Mouse (Mus musculus) forebrain, embryonic 15.5 days (tissue): ENCODE data around the gene Znrd1. TPM values are rescaled to one million over a fixed set of nuclear protein-coding genes. Genes with fewer than 3 reads are reported as not detected.
A peak's percentile ranks its signal among the peaks of the same experiment; 100 is the strongest.

Experiments used
- ATAC-seq: fragments of 200-750 bp; cut with Nextera tagmentation; replicated peaks from 2 replicates; pipeline ENCODE4 v1.8.0; 2017; ENCODE audit warnings: mild to moderate bottlenecking, moderate TSS enrichment, moderate library complexity
- H3K27ac ChIP-seq: fragments of 300-500 bp; sonication (generic); replicated peaks from 2 replicates; pipeline ENCODE4 v1.5.1; 2015; ENCODE audit warnings: mild to moderate bottlenecking, inconsistent platforms
- H3K27me3 ChIP-seq: fragments of 300-500 bp; sonication (generic); 2 replicates; pipeline ENCODE4 v1.6.1; 2015; ENCODE audit warnings: inconsistent platforms
- H3K36me3 ChIP-seq: fragments of 300-500 bp; sonication (generic); 2 replicates; pipeline ENCODE4 v1.6.1; 2015; ENCODE audit warnings: mild to moderate bottlenecking, inconsistent platforms
- H3K4me1 ChIP-seq: fragments of 300-500 bp; sonication (generic); 2 replicates; pipeline ENCODE4 v1.6.1; 2015; ENCODE audit warnings: inconsistent platforms
- H3K4me2 ChIP-seq: fragments of 300-500 bp; sonication (generic); replicated peaks from 2 replicates; pipeline ENCODE4 v1.6.1; 2015; ENCODE audit warnings: mild to moderate bottlenecking, inconsistent platforms
- H3K4me3 ChIP-seq: fragments of 300-500 bp; sonication (generic); 2 replicates; pipeline ENCODE4 v1.5.1; 2015; ENCODE audit warnings: mild to moderate bottlenecking, inconsistent platforms
- H3K9ac ChIP-seq: fragments of 300-500 bp; sonication (generic); replicated peaks from 2 replicates; pipeline ENCODE4 v1.6.1; 2015; ENCODE audit warnings: mild to moderate bottlenecking, inconsistent platforms
- H3K9me3 ChIP-seq: fragments of 300-500 bp; sonication (generic); 2 replicates; pipeline ENCODE4 v1.6.1; 2016; ENCODE audit warnings: inconsistent platforms
- WGBS: fragments of 180-500 bp; shearing (Covaris S2); methylation state at CpG from one replicate; pipeline ENCODE4 v1.1.7; 2015; ENCODE audit warnings: mixed read lengths; 5-methylcytosine and 5-hydroxymethylcytosine counted together
- polyA plus RNA-seq: library from polyadenylated mRNA; unstranded; fragments of >200 nt; fragmentation: Nextera tagmentation; extraction: Ambion mirVana; gene quantifications from 2 replicates; pipeline ENCODE4 v1.2.1, GENCODE M21; 2015

Gene Znrd1
- polyA plus RNA-seq, 1 experiment from 2014 or later = 71.2 TPM

DNA sequence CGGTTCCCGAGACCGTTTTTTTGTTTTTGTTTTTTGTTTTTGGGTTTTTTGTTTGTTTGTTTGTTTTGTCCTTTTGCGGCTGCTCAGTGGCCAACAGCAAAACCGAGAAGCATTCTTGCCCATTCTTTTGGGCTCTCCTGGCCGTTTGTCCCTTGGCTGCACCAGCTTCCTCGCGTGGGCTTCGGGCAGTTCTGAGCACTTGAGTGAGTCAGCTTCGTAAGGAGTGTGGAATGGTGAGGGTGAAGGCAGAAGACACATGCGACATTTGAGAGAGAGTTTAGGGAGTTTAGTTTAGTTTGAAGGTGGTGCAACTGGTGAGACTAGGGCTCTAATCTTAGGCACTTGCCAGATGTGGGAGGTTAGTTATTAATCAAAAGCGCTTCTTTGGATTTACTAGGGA lies 525 bp upstream of the Znrd1 start:
- no peaks in the 10 kb centered on the region for H3K9me3 ChIP-seq
- H3K4me1 ChIP-seq = peaks cover 20% of the 10 kb centered on the region
- H3K27ac ChIP-seq = peak overlapping the region; percentile 73
- H3K36me3 ChIP-seq = peaks cover 12% of the 10 kb centered on the region; the same call in 1 of the 2 replicates
- WGBS = 7% methylated on average over 12 of the region's 12 CpGs
- peak overlapping the region; percentile 53 for H3K4me3 ChIP-seq
- ATAC-seq = no peak; the same call in 1 of the 2 replicates
- H3K27me3 ChIP-seq = no peaks in the 10 kb centered on the region
- H3K4me2 ChIP-seq = peak overlapping the region; percentile 72
- H3K9ac ChIP-seq = peak overlapping the region; percentile 70

DNA sequence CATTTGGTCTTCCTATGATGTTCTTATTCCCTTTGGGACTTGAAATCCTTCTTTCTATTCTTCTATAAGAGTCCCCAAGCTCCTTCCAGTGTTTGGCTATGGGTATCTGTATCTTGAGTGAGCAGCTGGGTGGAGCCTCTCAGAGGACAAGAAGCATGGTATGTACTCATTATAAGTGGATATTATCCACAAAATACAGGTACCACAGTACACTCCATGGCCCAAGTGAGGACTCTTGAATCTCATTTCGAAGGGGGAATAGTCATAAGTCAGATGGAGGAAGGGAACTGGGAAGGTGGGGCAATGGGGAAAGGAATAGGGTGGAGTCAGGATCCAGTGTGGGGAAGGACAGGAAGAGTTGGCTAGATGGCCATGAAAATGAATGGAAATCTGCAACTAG lies 5.3 kb downstream of the Znrd1 start:
- Histone ChIP-seq H3K9ac (no peak overlapping the region), H3K4me2 (no peak overlapping the region), H3K36me3 (peaks cover 22% of the 10 kb centered on the region; the same call in 1 of the 2 replicates), H3K27ac (no peak overlapping the region), H3K27me3 (no peaks in the 10 kb centered on the region), H3K4me1 (peaks cover 22% of the 10 kb centered on the region), H3K4me3 (no peak overlapping the region), H3K9me3 (no peaks in the 10 kb centered on the region)
- no peak for ATAC-seq
- 95% methylated on average over 1 of the region's 1 CpGs for WGBS

DNA sequence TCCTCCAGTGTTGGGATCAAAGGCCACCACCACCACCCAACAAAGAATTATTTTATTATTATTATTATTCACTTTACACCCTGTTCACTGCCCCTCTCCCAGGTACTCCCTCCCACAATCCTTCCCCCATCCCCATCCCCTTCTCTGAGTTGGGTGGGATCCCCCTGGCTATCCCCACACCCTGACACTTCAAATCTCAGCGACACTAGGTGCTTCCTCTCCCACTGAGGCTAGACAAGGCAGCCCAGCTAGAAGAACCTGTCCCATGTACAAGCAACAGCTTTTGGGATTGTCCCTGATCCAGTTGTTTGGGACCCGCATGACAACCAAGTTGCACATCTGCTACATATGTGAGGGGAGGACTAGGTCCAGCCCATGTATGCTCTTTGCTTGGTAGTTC lies 5.7 kb downstream of the Znrd1 start:
- H3K36me3 ChIP-seq = peaks cover 22% of the 10 kb centered on the region; the same call in 1 of the 2 replicates
- no peak overlapping the region for H3K4me2 ChIP-seq
- no peak overlapping the region for H3K9ac ChIP-seq
- H3K27me3 ChIP-seq = no peaks in the 10 kb centered on the region
- no peak overlapping the region for H3K27ac ChIP-seq
- no peaks in the 10 kb centered on the region for H3K9me3 ChIP-seq
- ATAC-seq = no peak
- H3K4me3 ChIP-seq = no peak overlapping the region
- WGBS = 91% methylated on average over 2 of the region's 2 CpGs
- peaks cover 21% of the 10 kb centered on the region for H3K4me1 ChIP-seq

DNA sequence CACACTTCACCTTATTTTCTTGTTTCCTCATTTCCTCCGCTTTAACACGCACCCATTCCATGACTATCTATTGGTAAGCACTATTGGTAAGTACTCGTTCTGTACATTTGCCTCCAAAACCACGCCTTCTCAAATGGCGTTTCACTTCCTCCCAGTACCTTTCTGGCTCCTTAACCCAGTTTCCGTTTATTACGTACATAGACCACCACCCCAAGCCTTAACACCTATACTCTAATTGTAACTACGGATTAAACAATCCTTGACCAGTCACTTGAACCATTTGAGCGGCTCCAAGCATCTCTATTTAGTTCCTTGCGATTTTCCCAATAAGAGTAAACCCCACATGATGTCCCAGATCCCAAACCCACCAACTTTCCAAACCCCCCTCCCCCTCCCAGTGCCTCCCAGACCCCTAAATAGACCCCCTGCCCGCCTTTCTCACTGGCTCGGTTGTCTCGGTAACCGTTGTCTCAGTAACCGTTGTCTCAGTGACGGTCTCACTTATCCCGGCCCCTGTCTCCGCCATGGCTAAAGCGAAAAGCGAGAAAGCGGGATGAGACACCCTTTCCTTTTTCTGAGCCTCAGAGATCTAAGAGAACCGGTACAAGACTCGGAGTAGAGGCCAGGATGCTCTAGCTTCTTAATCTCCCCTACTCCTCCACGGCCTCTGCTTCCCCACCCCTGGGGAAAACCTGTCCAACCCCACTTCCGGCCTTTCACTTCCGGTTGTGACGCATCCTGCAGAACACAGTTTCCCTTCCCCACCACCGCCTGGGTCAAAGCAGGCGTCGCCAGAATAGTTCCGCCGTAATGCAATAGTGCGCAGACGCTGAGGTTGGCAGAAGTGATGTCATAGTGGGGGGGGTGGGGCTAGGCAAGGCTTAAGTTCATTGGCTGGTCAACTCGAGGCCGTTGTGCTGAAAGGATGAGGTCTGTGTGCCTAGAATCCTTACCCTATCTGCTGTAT lies 7.1 kb downstream of the Znrd1 start, which contains the start of gene Ppp1r11:
Gene Ppp1r11 (minus strand): TSS at position 761 of the 967 bp plus-strand sequence.
- Histone ChIP-seq H3K27ac (peak within 1 kb of the TSS; percentile 89), H3K36me3 (peaks cover 15% of the 10 kb centered on the region; the same call in 1 of the 2 replicates), H3K9me3 (no peaks in the 10 kb centered on the region), H3K27me3 (no peaks in the 10 kb centered on the region), H3K9ac (peak within 1 kb of the TSS; percentile 71), H3K4me1 (peaks cover 23% of the 10 kb centered on the region), H3K4me2 (peak within 1 kb of the TSS; percentile 58), H3K4me3 (peak within 1 kb of the TSS; percentile 69)
- peak; percentile 97 for ATAC-seq
- WGBS = 1% methylated on average over 36 of the region's 36 CpGs

DNA sequence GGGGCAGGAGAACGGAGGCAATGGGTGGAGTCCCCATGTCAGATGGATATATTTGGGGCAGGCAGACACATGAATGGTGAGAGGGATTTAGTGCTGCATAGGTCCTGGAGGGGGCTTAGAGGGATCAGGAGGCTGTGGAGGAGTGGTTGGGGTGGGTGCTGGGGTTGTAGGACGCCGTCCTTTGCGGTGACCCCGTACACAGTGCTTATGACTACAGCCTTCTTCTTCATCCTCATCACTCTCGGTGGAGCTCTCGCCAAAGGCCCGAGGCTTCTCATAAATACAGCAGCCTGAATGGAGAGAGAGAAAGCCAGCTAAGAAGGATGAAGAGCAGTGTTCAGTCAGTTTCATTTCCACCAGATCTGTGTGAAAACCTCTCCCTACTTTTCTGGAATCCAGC lies 9.1 kb downstream of the Znrd1 start:
- Histone ChIP-seq H3K27ac (no peak overlapping the region), H3K9ac (no peak overlapping the region), H3K27me3 (peaks cover 18% of the 10 kb centered on the region), H3K36me3 (peaks cover 10% of the 10 kb centered on the region; the same call in 1 of the 2 replicates), H3K4me3 (no peak overlapping the region), H3K4me1 (peaks cover 24% of the 10 kb centered on the region), H3K9me3 (no peaks in the 10 kb centered on the region), H3K4me2 (no peak overlapping the region)
- ATAC-seq = no peak
- WGBS = 95% methylated on average over 8 of the region's 8 CpGs

DNA sequence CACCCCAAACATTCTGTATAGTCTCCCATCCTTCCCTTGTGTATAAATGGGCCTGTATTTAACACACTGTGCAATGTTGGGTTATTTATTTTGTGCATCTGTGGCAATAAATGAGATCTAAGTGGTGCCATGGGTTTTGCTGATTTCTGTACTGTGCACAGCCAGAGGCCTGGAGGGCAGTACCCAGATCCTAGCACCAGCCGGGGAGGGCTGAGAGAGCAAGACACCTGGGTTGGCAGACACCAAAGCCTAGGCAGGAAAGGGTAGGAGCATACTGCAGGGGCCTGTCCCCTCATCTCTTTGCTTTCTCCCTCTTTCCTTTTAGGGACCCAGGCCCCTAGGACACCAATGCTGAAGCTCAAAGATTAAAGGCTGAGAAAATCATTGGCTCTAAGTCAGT lies 10.1 kb downstream of the Znrd1 start:
- H3K4me2 ChIP-seq = no peak overlapping the region
- H3K4me3 ChIP-seq = no peak overlapping the region
- peaks cover 27% of the 10 kb centered on the region for H3K27me3 ChIP-seq
- peaks cover 10% of the 10 kb centered on the region; the same call in 1 of the 2 replicates for H3K36me3 ChIP-seq
- WGBS = 100% methylated on average over 1 of the region's 1 CpGs
- no peak overlapping the region for H3K27ac ChIP-seq
- no peak overlapping the region for H3K9ac ChIP-seq
- H3K9me3 ChIP-seq = no peaks in the 10 kb centered on the region
- ATAC-seq = no peak
- peaks cover 25% of the 10 kb centered on the region for H3K4me1 ChIP-seq

DNA sequence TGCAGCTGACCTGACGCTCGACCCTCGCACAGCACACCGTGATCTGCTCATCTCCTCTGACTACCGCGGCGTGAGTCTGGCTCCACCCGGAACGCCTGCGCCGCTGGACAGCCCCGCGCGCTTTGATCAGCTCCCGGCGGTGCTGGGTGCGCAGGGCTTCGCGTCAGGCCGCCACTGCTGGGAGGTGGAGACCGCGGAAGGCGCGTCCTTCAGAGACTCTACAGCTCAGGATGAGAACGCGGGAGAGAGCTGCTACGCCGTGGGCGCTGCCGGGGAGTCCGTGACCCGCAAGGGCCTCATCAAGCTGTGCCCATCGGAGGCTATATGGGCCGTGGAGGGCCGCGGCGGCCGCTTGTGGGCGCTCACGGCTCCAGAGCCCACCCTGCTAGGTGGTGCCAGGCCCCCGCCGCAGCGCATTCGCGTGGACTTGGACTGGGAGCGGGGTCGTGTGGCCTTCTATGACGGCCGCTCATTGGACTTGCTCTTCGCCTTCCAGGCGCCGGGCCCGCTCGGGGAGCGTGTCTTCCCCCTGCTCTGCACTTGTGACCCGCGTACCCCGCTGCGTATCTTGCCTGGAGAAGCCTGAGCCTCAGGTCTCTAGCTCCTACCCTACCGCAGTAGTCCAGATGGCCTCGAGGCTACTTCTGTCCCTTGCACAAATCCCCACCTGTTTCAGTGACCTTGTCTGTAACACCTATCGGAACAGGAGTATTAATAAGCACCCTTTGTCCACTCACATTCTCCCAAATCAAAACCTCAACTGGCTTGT lies 11.1 kb downstream of the Znrd1 start:
- H3K9me3 ChIP-seq = no peaks in the 10 kb centered on the region
- H3K4me2 ChIP-seq = peak overlapping the region; percentile 96
- peaks cover 38% of the 10 kb centered on the region for H3K27me3 ChIP-seq
- H3K36me3 ChIP-seq = peaks cover 10% of the 10 kb centered on the region; the same call in 1 of the 2 replicates
- under 1% methylated on average over 62 of the region's 62 CpGs for WGBS
- peak overlapping the region; percentile 70 for H3K9ac ChIP-seq
- peaks cover 36% of the 10 kb centered on the region for H3K4me1 ChIP-seq
- peak; percentile 52 for ATAC-seq
- H3K27ac ChIP-seq = peak overlapping the region; percentile 46
- H3K4me3 ChIP-seq = peak overlapping the region; percentile 49

DNA sequence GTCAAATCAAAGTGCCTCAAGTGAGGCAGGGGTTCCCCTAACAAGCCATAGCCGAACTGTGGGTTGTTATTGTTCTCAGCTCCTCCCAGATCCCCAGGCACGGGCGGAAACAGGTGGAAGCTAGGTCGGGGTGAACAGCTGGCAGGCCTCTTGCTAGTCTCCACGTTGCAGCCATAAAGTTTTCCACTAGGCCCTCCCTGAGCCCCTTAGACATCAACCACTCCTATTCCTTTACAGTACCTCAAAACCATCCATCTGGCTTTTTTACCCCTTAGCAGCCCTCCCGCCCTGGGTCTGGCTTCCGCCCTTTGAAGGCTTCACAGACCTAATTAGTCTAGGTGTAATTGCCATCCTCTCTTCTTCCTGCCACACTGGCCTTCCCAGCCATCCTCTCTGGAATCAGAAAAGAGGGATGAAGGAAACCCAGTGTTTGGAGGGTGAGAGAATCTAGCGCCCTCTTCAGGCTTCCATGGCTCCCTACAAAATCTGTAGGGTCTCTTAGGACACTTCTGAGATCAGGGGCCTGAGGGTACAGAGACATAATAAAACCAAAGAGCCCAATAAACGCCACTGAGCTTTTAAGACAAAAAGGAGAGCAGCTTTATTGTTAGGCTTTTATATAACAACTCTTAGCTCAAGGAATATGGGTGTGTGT lies 14.1 kb downstream of the Znrd1 start:
- Histone ChIP-seq H3K27me3 (peaks cover 54% of the 10 kb centered on the region), H3K4me1 (peaks cover 26% of the 10 kb centered on the region), H3K4me3 (no peak overlapping the region), H3K4me2 (no peak overlapping the region), H3K9ac (no peak overlapping the region), H3K9me3 (no peaks in the 10 kb centered on the region), H3K36me3 (peaks cover 9% of the 10 kb centered on the region; the same call in 1 of the 2 replicates), H3K27ac (no peak overlapping the region)
- WGBS = 17% methylated on average over 9 of the region's 9 CpGs
- ATAC-seq = no peak

DNA sequence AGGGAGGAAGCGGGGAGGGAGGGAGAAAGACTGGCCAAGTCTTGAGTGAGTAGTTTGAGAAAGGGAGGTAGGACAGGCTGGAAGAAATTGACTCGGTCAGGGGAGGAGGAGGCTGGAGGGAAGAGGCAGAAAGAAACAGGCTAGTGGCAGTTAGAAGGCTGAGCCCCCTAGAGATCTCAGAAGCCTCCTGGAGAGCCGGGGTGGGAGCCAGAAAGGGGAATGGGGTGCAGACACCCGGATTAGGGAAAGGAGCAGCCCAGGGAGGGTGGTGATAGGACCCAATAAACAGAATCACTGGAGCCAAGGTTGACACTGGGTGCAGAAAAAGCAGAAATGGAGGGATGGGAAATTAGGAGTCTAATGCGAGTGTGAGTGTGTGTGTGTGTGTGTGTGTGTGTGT lies 14.7 kb downstream of the Znrd1 start:
- no peak for ATAC-seq
- Histone ChIP-seq H3K9me3 (no peaks in the 10 kb centered on the region), H3K27me3 (peaks cover 56% of the 10 kb centered on the region), H3K4me1 (peaks cover 26% of the 10 kb centered on the region), H3K27ac (no peak overlapping the region), H3K9ac (peak overlapping the region; percentile 42; the same call in 1 of the 2 replicates), H3K4me2 (0 out of 2 replicates have a peak overlapping the region, but pooled peaks have one; percentile 63), H3K36me3 (peaks cover 4% of the 10 kb centered on the region; the same call in 1 of the 2 replicates), H3K4me3 (no peak overlapping the region)
- 27% methylated on average over 5 of the region's 5 CpGs for WGBS

DNA sequence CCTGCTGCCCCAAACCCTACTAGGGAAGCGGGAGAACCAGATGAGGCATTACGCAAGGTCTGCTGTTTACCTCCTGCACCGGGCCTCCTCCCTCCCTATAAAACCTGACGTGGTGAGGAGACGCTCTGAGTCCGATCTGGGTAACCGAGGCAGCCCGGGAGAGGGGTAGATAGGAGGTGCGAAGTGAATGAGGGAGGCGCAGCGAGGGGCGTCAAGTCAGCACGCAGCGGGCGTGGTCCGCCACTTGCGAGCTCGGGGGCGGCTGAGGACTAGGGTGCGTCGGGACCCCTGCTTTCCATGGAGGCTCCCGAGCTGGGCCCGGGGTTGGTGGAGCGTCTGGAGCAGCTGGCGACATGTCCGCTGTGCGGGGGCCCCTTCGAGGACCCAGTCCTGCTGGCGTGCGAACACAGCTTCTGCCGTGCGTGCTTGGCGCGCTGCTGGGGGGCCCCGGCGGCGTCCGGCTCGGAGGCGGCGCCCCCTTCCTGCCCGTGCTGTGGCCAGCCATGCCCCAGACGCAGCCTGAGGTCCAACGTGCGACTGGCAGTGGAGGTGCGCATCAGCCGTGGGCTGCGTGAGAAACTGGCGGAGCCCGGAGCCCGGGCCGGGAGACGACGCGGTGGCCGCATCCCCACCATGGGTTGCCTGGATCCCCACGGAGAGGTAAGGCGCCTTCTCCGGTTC lies 15.4 kb downstream of the Znrd1 start, which contains the start of gene Rnf39:
Gene Rnf39 (plus strand): TSS at position 128 of the 681 bp plus-strand sequence.
- 0 out of 2 replicates have a peak, but pooled peaks have one; percentile 5 for ATAC-seq
- WGBS = 3% methylated on average over 59 of the region's 59 CpGs

DNA sequence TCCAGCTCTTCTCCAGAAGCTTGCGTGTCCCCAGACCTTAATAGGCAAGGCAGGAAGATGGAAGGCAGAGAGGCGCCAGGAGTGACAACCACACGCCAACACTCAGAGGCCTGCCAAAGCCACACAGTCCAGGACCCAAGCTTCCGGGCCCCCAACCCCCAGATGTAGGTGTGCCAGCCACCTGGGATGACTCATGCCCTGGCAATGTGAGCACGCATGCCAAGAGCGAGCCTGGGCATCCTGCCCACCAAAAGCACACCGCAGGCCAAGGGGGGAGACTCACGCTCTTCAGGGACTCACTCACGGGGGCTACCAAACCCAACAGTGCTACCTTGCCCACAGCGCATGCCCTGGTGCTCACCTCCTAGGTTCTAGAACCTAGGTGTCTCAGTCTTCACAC lies 16.0 kb downstream of the Znrd1 start:
- H3K27ac ChIP-seq = no peak overlapping the region
- no peaks in the 10 kb centered on the region for H3K9me3 ChIP-seq
- peak overlapping the region; percentile 39 for H3K4me3 ChIP-seq
- ATAC-seq = peak; percentile 20; the same call in 1 of the 2 replicates
- H3K4me2 ChIP-seq = peak overlapping the region; percentile 63
- H3K9ac ChIP-seq = peak overlapping the region; percentile 42; the same call in 1 of the 2 replicates
- 39% methylated on average over 10 of the region's 10 CpGs for WGBS
- H3K36me3 ChIP-seq = no peaks in the 10 kb centered on the region
- H3K27me3 ChIP-seq = peaks cover 59% of the 10 kb centered on the region
- peaks cover 22% of the 10 kb centered on the region for H3K4me1 ChIP-seq

More for the DNA sequence above, 15.4 kb downstream of the Znrd1 start, which contains the start of gene Rnf39:
- Histone ChIP-seq H3K27me3 (peaks cover 59% of the 10 kb centered on the region), H3K4me3 (peak within 1 kb of the TSS; percentile 39), H3K4me2 (peak within 1 kb of the TSS; percentile 63), H3K4me1 (peaks cover 26% of the 10 kb centered on the region), H3K27ac (no peak within 1 kb of the TSS), H3K9ac (peak within 1 kb of the TSS; percentile 42), H3K9me3 (no peaks in the 10 kb centered on the region), H3K36me3 (no peaks in the 10 kb centered on the region)
